22 mouse cellular contexts compared by ENCODE assay signal in genomic region chr1:152578944-152579343, GRCm38 (mm10).
DNase-seq lines count a peak whose midpoint lies in the region; ATAC-seq and TF ChIP-seq lines count a peak whose summit lies in the region.
"Had no signal": no experiment of that assay in that cellular context is flagged by ENCODE, and none has a peak within 500 bp of the region (broad histone marks: within the 10 kb centered on the region; RNA-seq: fewer than 3 reads in every experiment).

No protein-coding gene starts in this region.

- H3K4me3 ChIP-seq in heart, adult 2 months = no peak overlapping the region
- no peak overlapping the region for H3K4me3 ChIP-seq in lung, postnatal 0 days (ENCODE audit: low read depth, low read length)
- H3K4me3 ChIP-seq: embryonic facial prominence, embryonic 12.5 days; erythroblast, embryonic 14.5 days; forebrain, embryonic 13.5 days; hindbrain, embryonic 15.5 days; intestine, embryonic 15.5 days; liver, embryonic 12.5 days; lung, embryonic 15.5 days; midbrain, embryonic 12.5 days; neural tube, embryonic 12.5 days had no signal

- TF ChIP-seq CTCF in heart, adult 2 months (IDR thresholded peaks at IDR 0.05) = no peak
- TF ChIP-seq CTCF in lung, postnatal 0 days (IDR thresholded peaks at IDR 0.05) = no peak

- H3K4me1 ChIP-seq in heart, adult 2 months (ENCODE audit: control insufficient read depth, insufficient read depth, low read length) = peaks cover 38% of the 10 kb centered on the region
- H3K4me1 ChIP-seq in lung, postnatal 0 days (ENCODE audit: insufficient read depth, low read depth, low read length) = peaks cover 17% of the 10 kb centered on the region; the same call in 1 of the 2 replicates

- peaks cover 22% of the 10 kb centered on the region for H3K36me3 ChIP-seq in heart, adult 2 months (ENCODE audit: control insufficient read depth, insufficient read depth, low read length)
- H3K36me3 ChIP-seq in lung, postnatal 0 days (ENCODE audit: insufficient read depth, low read length) = no peaks in the 10 kb centered on the region
- H3K36me3 ChIP-seq: embryonic facial prominence, embryonic 12.5 days; hindbrain, embryonic 15.5 days; intestine, embryonic 15.5 days; liver, embryonic 12.5 days; lung, embryonic 15.5 days; midbrain, embryonic 12.5 days; neural tube, embryonic 12.5 days had no signal

- no peaks in the 10 kb centered on the region for H3K27me3 ChIP-seq in heart, adult 2 months (ENCODE audit: control insufficient read depth, insufficient read depth, low read length)
- no peaks in the 10 kb centered on the region for H3K27me3 ChIP-seq in lung, postnatal 0 days (replicated peaks; ENCODE audit: insufficient read depth, low read length)
- H3K27me3 ChIP-seq: CH12.LX; embryonic facial prominence, embryonic 12.5 days; hindbrain, embryonic 15.5 days; intestine, embryonic 15.5 days; lung, embryonic 15.5 days; neural tube, embryonic 12.5 days had no signal

- intact Hi-C loops in heart, adult 2 months (cut with DNase I) = loop anchor here (2.0 to 5.0 kb wide), 2 partner anchors 22 to 43 kb away; no protein-coding TSS in a partner anchor
- intact Hi-C loops in heart, postnatal 25 days (cut with DNase I) = loop anchor here (2.0 kb wide), 1 partner anchor 14 kb away; no protein-coding TSS in a partner anchor

- no peaks in the 10 kb centered on the region for H3K9me3 ChIP-seq in lung, postnatal 0 days (ENCODE audit: low read length)
- H3K9me3 ChIP-seq: embryonic facial prominence, embryonic 12.5 days; forebrain, embryonic 13.5 days; hindbrain, embryonic 15.5 days; intestine, embryonic 15.5 days; liver, embryonic 12.5 days; lung, embryonic 15.5 days; midbrain, embryonic 12.5 days; neural tube, embryonic 12.5 days had no signal

- TF ChIP-seq EP300 in heart, adult 2 months (IDR thresholded peaks at IDR 0.05; ENCODE audit: insufficient read depth, low read depth, low read length) = 0 out of 2 replicates have a peak, but pooled peaks have one; percentile 16
- TF ChIP-seq EP300 in lung, postnatal 0 days (IDR thresholded peaks at IDR 0.05) = no peak

- DNase-seq in heart, adult 2 months = peak; percentile 43 to 60
- no peak for DNase-seq in heart, postnatal 25 days (ENCODE audit: low spot score)
- DNase-seq in lung, postnatal 10 days = peak; percentile 34
- no peak for DNase-seq in lung, postnatal 0 days (ENCODE audit: low spot score)
- DNase-seq in heart, postnatal 4 days = peak; percentile 38
- no peak for DNase-seq in embryo, embryonic 10 days (ENCODE audit: low spot score)
- DNase-seq in ovary, postnatal 14 days (ENCODE audit: low spot score) = no peak
- DNase-seq: adrenal gland, postnatal 36 days; cerebellum, adult 18-20 months; gastrocnemius, postnatal 36 days; right cerebral cortex, adult 18-20 months; thymus, postnatal 36 days had no signal

- peaks cover 6% of the 10 kb centered on the region for H3K79me2 ChIP-seq in heart, adult 2 months (replicated peaks; ENCODE audit: control insufficient read depth, insufficient read depth, low read length)

- WGBS in heart, adult 2 months = 49% methylated on average over 5 of the region's 5 CpGs
- 53% methylated on average over 5 of the region's 5 CpGs for WGBS in lung, postnatal 0 days

- TF ChIP-seq POLR2A in heart, adult 2 months (IDR thresholded peaks at IDR 0.05; ENCODE audit: insufficient read depth, low read depth, low read length) = no peak

- H3K4me2 ChIP-seq in lung, postnatal 0 days (replicated peaks; ENCODE audit: low read depth, low read length) = no peak overlapping the region
- H3K4me2 ChIP-seq: embryonic facial prominence, embryonic 12.5 days; intestine, embryonic 15.5 days; liver, embryonic 12.5 days; lung, embryonic 15.5 days; neural tube, embryonic 12.5 days had no signal

- no peak overlapping the region for H3K9ac ChIP-seq in heart, adult 2 months (ENCODE audit: low read depth, low read length)
- H3K9ac ChIP-seq in lung, postnatal 0 days (replicated peaks; ENCODE audit: low read depth) = no peak overlapping the region
- H3K9ac ChIP-seq: embryonic facial prominence, embryonic 12.5 days; hindbrain, embryonic 15.5 days; intestine, embryonic 15.5 days; liver, embryonic 12.5 days; lung, embryonic 15.5 days; midbrain, embryonic 12.5 days; neural tube, embryonic 12.5 days had no signal

- ATAC-seq in lung, postnatal 0 days = no peak
- ATAC-seq: intestine, embryonic 15.5 days; liver, embryonic 12.5 days had no signal

- H3K27ac ChIP-seq in heart, adult 2 months = peak overlapping the region; percentile 62
- H3K27ac ChIP-seq in lung, postnatal 0 days (ENCODE audit: low read length) = no peak overlapping the region
- H3K27ac ChIP-seq: embryonic facial prominence, embryonic 12.5 days; intestine, embryonic 15.5 days; liver, embryonic 12.5 days; lung, embryonic 15.5 days; midbrain, embryonic 12.5 days; neural tube, embryonic 12.5 days had no signal

Comparison
In these comparisons a context has a peak if more than half of its experiments do, and no peak if none do; other contexts are left out.
1. DNase-seq: peak in heart, adult 2 months (2 of 2), lung, postnatal 10 days (single experiment) and heart, postnatal 4 days (single experiment); none in heart, postnatal 25 days (single experiment), lung, postnatal 0 days (single experiment), embryo, embryonic 10 days (single experiment) and ovary, postnatal 14 days (single experiment).